Mouse (Mus musculus) left cerebral cortex, postnatal 36 days (tissue): ENCODE results near the gene F930015N05Rik. TPM values are rescaled to one million over a fixed set of nuclear protein-coding genes. Genes with fewer than 3 reads are reported as not detected.

Experiments
- DNase-seq, 2 experiments: peaks; one replicate each; pipeline ENCODE4 v3.0.0; 2021 to 2022; ENCODE audit warnings: low spot score in 2 of 2, mixed read lengths in 1 of 2
- intact Hi-C: fragments of 180-260 bp; cut with DNase I; formaldehyde crosslinking; loops from one replicate; pipeline ENCODE4 v1.15.1; 2025
- total RNA-seq, 2 experiments: library from RNA; stranded (reverse); gene quantifications; 2 replicates each; pipeline ENCODE4 v1.2.3; 2021

The F930015N05Rik gene
- total RNA-seq, 2 experiments from 2014 or later, result 0.79 to 0.91 TPM

GRCm38 (mm10) chr11:64396949-64397348 lies 39.5 kb downstream of the F930015N05Rik start:
- intact Hi-C loops, result no loop called here
- DNase-seq, result no peak

GRCm38 (mm10) chr11:64396331-64396881 lies 40.0 kb downstream of the F930015N05Rik start:
- DNase-seq, result peak; percentile 75 to 76
- intact Hi-C loops, result no loop called here

GRCm38 (mm10) chr11:64386333-64386732 lies 50.1 kb downstream of the F930015N05Rik start:
- intact Hi-C loops, result no loop called here

More at GRCm38 (mm10) chr11:64386333-64386732, 50.1 kb downstream of the F930015N05Rik start:
- DNase-seq, result no peak

Other genes starting within 250 kb of the F930015N05Rik start
- 1 to 10 TPM; 1.0 TPM for gene Hs3st3a1, start 1.3 kb downstream of the F930015N05Rik start, total RNA-seq